Mouse (Mus musculus): ENCODE results near the gene Tlcd1. TPM values are rescaled to one million over a fixed set of nuclear protein-coding genes. Genes with fewer than 3 reads are reported as not detected.

Tlcd1 gene
- polyA plus RNA-seq, 1 experiment from 2014 or later: 9.9 TPM

GRCm38 (mm10) chr11:78140665-78141064, 35.8 kb upstream of the Tlcd1 start:
- peaks cover 7% of the 10 kb centered on the region for H3K36me3 ChIP-seq (ENCODE audit: control insufficient read depth, insufficient read depth, low read length)
- H3K27ac ChIP-seq (ENCODE audit: low read depth, low read length): no peak overlapping the region
- WGBS: 80% methylated on average over 5 of the region's 5 CpGs
- DNase-seq (ENCODE audit: low spot score) (no peak), ATAC-seq (ENCODE audit: insufficient read depth, low FRiP score, low TSS enrichment) (no peak)
- H3K4me3 ChIP-seq (ENCODE audit: low read depth, low read length): no peak overlapping the region
- H3K4me2 ChIP-seq (ENCODE audit: low read depth): no peak overlapping the region
- no peaks in the 10 kb centered on the region for H3K9me3 ChIP-seq (ENCODE audit: control insufficient read depth, low read length)
- no peaks in the 10 kb centered on the region for H3K4me1 ChIP-seq (ENCODE audit: control insufficient read depth, insufficient read depth, low read length)
- no peaks in the 10 kb centered on the region for H3K27me3 ChIP-seq (ENCODE audit: control insufficient read depth, insufficient read depth, low read length)
- H3K9ac ChIP-seq (ENCODE audit: low read length): no peak overlapping the region

GRCm38 (mm10) chr11:78143520-78143919, 33.0 kb upstream of the Tlcd1 start:
- H3K27me3 ChIP-seq (ENCODE audit: control insufficient read depth, insufficient read depth, low read length): no peaks in the 10 kb centered on the region
- peaks cover 7% of the 10 kb centered on the region for H3K36me3 ChIP-seq (ENCODE audit: control insufficient read depth, insufficient read depth, low read length)
- H3K9ac ChIP-seq (ENCODE audit: low read length): no peak overlapping the region
- ATAC-seq (ENCODE audit: insufficient read depth, low FRiP score, low TSS enrichment) (no peak), DNase-seq (ENCODE audit: low spot score) (no peak)
- no peaks in the 10 kb centered on the region for H3K4me1 ChIP-seq (ENCODE audit: control insufficient read depth, insufficient read depth, low read length)
- 0 out of 2 replicates have a peak overlapping the region, but pooled peaks have one; percentile 20 for H3K27ac ChIP-seq (ENCODE audit: low read depth, low read length)
- no peaks in the 10 kb centered on the region for H3K9me3 ChIP-seq (ENCODE audit: control insufficient read depth, low read length)
- H3K4me2 ChIP-seq (ENCODE audit: low read depth): no peak overlapping the region
- no peak overlapping the region for H3K4me3 ChIP-seq (ENCODE audit: low read depth, low read length)
- WGBS: 88% methylated on average over 2 of the region's 2 CpGs

- Histone ChIP-seq H3K27ac (ENCODE audit: low read depth, low read length) (no peak overlapping the region), H3K4me2 (ENCODE audit: low read depth) (no peak overlapping the region), H3K36me3 (ENCODE audit: control insufficient read depth, insufficient read depth, low read length) (peaks cover 10% of the 10 kb centered on the region), H3K9me3 (ENCODE audit: control insufficient read depth, low read length) (no peaks in the 10 kb centered on the region), H3K4me3 (ENCODE audit: low read depth, low read length) (no peak overlapping the region), H3K4me1 (ENCODE audit: control insufficient read depth, insufficient read depth, low read length) (no peaks in the 10 kb centered on the region), H3K9ac (ENCODE audit: low read length) (no peak overlapping the region), H3K27me3 (ENCODE audit: control insufficient read depth, insufficient read depth, low read length) (no peaks in the 10 kb centered on the region)
- 87% methylated on average over 5 of the region's 5 CpGs for WGBS
- ATAC-seq (ENCODE audit: insufficient read depth, low FRiP score, low TSS enrichment) (no peak), DNase-seq (ENCODE audit: low spot score) (no peak)
Measured at GRCm38 (mm10) chr11:78146168-78146567, 30.3 kb upstream of the Tlcd1 start.

GRCm38 (mm10) chr11:78146707-78147543, 29.6 kb upstream of the Tlcd1 start:
- peaks cover 10% of the 10 kb centered on the region for H3K36me3 ChIP-seq (ENCODE audit: control insufficient read depth, insufficient read depth, low read length)
- no peaks in the 10 kb centered on the region for H3K9me3 ChIP-seq (ENCODE audit: control insufficient read depth, low read length)
- no peak overlapping the region for H3K27ac ChIP-seq (ENCODE audit: low read depth, low read length)
- 91% methylated on average over 6 of the region's 6 CpGs for WGBS
- no peaks in the 10 kb centered on the region for H3K4me1 ChIP-seq (ENCODE audit: control insufficient read depth, insufficient read depth, low read length)
- no peak overlapping the region for H3K4me2 ChIP-seq (ENCODE audit: low read depth)
- ATAC-seq (ENCODE audit: insufficient read depth, low FRiP score, low TSS enrichment): no peak
- no peak for DNase-seq (ENCODE audit: low spot score)
- H3K4me3 ChIP-seq (ENCODE audit: low read depth, low read length): no peak overlapping the region
- H3K27me3 ChIP-seq (ENCODE audit: control insufficient read depth, insufficient read depth, low read length): no peaks in the 10 kb centered on the region
- no peak overlapping the region for H3K9ac ChIP-seq (ENCODE audit: low read length)

- H3K4me2 ChIP-seq (ENCODE audit: low read depth): no peak overlapping the region
- no peak overlapping the region for H3K9ac ChIP-seq (ENCODE audit: low read length)
- WGBS: 35% methylated on average over 1 of the region's 1 CpGs
- H3K4me3 ChIP-seq (ENCODE audit: low read depth, low read length): no peak overlapping the region
- H3K36me3 ChIP-seq (ENCODE audit: control insufficient read depth, insufficient read depth, low read length): peaks cover 13% of the 10 kb centered on the region
- ATAC-seq (ENCODE audit: insufficient read depth, low FRiP score, low TSS enrichment) (no peak), DNase-seq (ENCODE audit: low spot score) (peak; percentile 36)
- H3K27me3 ChIP-seq (ENCODE audit: control insufficient read depth, insufficient read depth, low read length): no peaks in the 10 kb centered on the region
- H3K27ac ChIP-seq (ENCODE audit: low read depth, low read length): no peak overlapping the region
- H3K4me1 ChIP-seq (ENCODE audit: control insufficient read depth, insufficient read depth, low read length): no peaks in the 10 kb centered on the region
- no peaks in the 10 kb centered on the region for H3K9me3 ChIP-seq (ENCODE audit: control insufficient read depth, low read length)
Measured at GRCm38 (mm10) chr11:78151161-78151560, 25.4 kb upstream of the Tlcd1 start.

GRCm38 (mm10) chr11:78152299-78153231, 23.9 kb upstream of the Tlcd1 start:
- no peak for DNase-seq (ENCODE audit: low spot score)
- H3K4me2 ChIP-seq (ENCODE audit: low read depth): no peak overlapping the region

GRCm38 (mm10) chr11:78153778-78154177, 22.7 kb upstream of the Tlcd1 start:
- Histone ChIP-seq H3K4me1 (ENCODE audit: control insufficient read depth, insufficient read depth, low read length) (no peaks in the 10 kb centered on the region), H3K4me2 (ENCODE audit: low read depth) (no peak overlapping the region), H3K4me3 (ENCODE audit: low read depth, low read length) (no peak overlapping the region), H3K9ac (ENCODE audit: low read length) (no peak overlapping the region), H3K27me3 (ENCODE audit: control insufficient read depth, insufficient read depth, low read length) (no peaks in the 10 kb centered on the region), H3K36me3 (ENCODE audit: control insufficient read depth, insufficient read depth, low read length) (peaks cover 25% of the 10 kb centered on the region), H3K27ac (ENCODE audit: low read depth, low read length) (no peak overlapping the region), H3K9me3 (ENCODE audit: control insufficient read depth, low read length) (no peaks in the 10 kb centered on the region)
- no peak for ATAC-seq (ENCODE audit: insufficient read depth, low FRiP score, low TSS enrichment)
- 89% methylated on average over 13 of the region's 13 CpGs for WGBS
- no peak for DNase-seq (ENCODE audit: low spot score)

More at GRCm38 (mm10) chr11:78152299-78153231, 23.9 kb upstream of the Tlcd1 start:
- 78% methylated on average over 9 of the region's 9 CpGs for WGBS
- Histone ChIP-seq H3K36me3 (ENCODE audit: control insufficient read depth, insufficient read depth, low read length) (peaks cover 15% of the 10 kb centered on the region), H3K4me1 (ENCODE audit: control insufficient read depth, insufficient read depth, low read length) (no peaks in the 10 kb centered on the region), H3K4me3 (ENCODE audit: low read depth, low read length) (no peak overlapping the region), H3K9ac (ENCODE audit: low read length) (no peak overlapping the region), H3K9me3 (ENCODE audit: control insufficient read depth, low read length) (no peaks in the 10 kb centered on the region), H3K27me3 (ENCODE audit: control insufficient read depth, insufficient read depth, low read length) (no peaks in the 10 kb centered on the region), H3K27ac (ENCODE audit: low read depth, low read length) (no peak overlapping the region)
- no peak for ATAC-seq (ENCODE audit: insufficient read depth, low FRiP score, low TSS enrichment)

- no peaks in the 10 kb centered on the region for H3K9me3 ChIP-seq (ENCODE audit: control insufficient read depth, low read length)
- WGBS: 82% methylated on average over 5 of the region's 5 CpGs
- peaks cover 33% of the 10 kb centered on the region for H3K36me3 ChIP-seq (ENCODE audit: control insufficient read depth, insufficient read depth, low read length)
- no peak overlapping the region for H3K27ac ChIP-seq (ENCODE audit: low read depth, low read length)
- H3K4me3 ChIP-seq (ENCODE audit: low read depth, low read length): no peak overlapping the region
- DNase-seq (ENCODE audit: low spot score): no peak
- no peaks in the 10 kb centered on the region for H3K4me1 ChIP-seq (ENCODE audit: control insufficient read depth, insufficient read depth, low read length)
- H3K4me2 ChIP-seq (ENCODE audit: low read depth): no peak overlapping the region
- no peak for ATAC-seq (ENCODE audit: insufficient read depth, low FRiP score, low TSS enrichment)
- no peak overlapping the region for H3K9ac ChIP-seq (ENCODE audit: low read length)
- H3K27me3 ChIP-seq (ENCODE audit: control insufficient read depth, insufficient read depth, low read length): no peaks in the 10 kb centered on the region
Measured at GRCm38 (mm10) chr11:78155674-78156073, 20.8 kb upstream of the Tlcd1 start.
